Mouse (Mus musculus): ENCODE results near the gene Endou. TPM values are rescaled to one million over a fixed set of nuclear protein-coding genes. Genes with fewer than 3 reads are reported as not detected.

The Endou gene
- total RNA-seq, 2 experiments from 2014 or later, result 0.49 to 0.60 TPM

DNA sequence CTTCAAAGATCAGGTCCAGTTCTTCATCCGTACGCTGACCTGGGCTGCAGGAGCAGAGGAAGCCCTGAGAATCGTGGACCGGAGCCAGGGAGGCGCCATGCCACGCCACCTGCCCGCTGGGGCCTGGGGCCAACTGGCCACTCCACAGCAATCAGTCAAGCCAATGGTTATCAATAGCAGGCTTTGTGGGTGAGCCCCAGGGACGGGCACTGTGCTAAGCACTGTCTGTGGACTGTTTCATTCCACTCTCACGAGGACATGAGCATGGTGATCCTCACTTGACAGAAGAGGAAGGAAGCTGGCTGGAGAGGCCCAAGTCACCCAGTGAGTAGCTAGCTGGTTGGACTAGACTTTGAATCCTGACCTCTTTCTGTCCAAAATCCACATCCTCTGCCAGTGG is 28.9 kb upstream of the Endou start:
- intact Hi-C loops (cut with DNase I; ENCODE audit: low total_unique reads), result no loop called here
- DNase-seq, result no peak

DNA sequence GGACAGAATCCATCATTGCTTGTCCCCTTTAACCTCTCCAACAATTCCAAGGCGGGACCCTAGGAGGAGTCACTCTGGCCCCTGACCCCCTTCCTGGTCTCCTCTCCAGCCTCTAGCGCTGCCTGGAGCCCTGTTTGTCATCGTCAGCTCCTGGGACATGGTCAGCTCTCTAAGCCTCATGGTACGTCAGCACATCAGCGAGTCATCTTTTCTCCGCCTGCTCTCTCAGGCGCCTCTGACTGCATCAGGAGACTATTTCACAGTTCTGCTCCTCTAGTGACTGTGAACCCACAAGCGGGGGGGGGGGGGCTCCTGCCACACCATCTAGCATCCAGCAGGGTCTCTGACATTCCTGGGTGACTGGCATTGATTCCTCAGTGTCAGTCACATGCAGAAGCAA is 24.2 kb upstream of the Endou start:
- DNase-seq, result no peak
- intact Hi-C loops (cut with DNase I; ENCODE audit: low total_unique reads), result no loop called here

DNA sequence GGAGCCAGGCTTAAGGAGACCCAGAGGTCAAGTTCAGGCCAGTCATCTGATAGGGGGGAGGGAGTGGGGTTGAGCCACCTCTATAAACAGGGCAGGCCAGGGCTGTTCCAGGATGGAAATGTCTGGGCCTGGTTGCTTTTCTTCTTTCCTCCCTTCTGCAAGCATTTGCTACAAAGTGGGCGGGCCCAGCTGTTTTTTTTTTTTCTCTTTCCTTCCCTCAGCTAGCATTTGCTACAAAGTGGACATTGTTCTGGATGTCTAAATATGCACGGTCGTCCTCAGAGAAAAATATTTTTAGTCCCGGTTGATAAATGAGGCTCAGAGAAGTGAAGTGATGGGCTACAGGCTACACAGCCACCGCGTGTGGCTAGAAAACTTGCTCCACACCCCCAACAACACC is 23.3 kb upstream of the Endou start:
- intact Hi-C loops (cut with DNase I; ENCODE audit: low total_unique reads), result no loop called here
- DNase-seq, result no peak

DNA sequence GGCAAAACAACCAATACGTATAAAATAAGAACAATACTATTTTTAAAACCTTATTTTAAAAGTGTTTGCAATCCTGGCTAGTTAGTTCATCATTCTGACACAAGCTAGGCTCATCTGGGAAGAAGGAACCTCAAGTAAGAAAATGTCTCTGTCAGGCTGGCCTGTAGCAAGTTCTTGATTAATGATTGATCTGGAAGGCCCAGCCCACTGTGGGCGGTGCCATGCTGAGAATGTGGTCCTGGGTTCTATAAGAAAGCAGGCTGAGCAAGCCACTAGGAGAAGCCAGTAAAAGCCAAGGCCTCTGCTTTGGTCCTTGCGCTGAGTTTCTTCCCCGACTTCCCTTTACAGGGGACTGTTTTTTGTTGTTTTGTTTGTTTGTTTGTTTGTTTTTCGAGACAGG is 21.4 kb upstream of the Endou start:
- intact Hi-C loops (cut with DNase I; ENCODE audit: low total_unique reads), result no loop called here
- no peak for DNase-seq

DNA sequence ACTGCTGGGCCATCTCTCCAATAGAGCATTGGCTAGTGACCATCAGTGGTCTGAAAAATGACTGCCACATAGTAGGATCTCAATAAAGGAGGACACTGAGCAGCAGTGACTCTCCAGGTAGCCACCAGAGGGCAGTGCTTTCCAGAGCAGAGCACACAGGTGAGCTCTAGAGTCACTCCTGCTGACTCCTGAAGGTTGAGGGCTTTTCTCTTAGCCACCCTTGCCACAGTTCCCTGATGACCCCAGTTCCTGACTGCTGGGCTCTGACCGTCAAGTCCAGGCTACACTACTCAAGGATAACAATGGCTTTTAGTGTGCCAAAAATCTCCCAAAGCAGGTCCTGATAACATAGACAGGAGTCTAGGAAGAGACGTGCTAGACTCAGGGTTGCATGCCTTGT is 20.5 kb upstream of the Endou start:
- no peak for DNase-seq

DNA sequence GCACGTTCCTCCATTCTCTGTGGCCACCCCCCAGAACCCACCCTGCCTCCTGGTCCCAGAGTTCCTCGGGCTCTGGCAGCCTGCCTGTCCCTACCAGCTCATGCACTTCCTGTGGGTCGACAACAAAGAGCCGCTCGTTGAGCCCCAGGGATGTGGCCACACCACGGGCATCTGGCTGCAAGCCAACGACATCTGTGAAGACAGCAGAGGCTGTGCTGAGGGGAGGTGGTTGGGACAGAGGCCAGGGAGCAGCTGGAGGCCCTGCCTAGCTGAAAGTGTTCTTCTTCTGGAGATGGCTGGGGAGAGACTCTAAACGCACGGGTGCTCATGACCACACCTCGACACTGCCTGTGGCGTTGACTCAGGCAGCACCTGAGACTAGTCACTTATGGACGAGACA is 19.6 kb upstream of the Endou start:
- intact Hi-C loops (cut with DNase I; ENCODE audit: low total_unique reads), result no loop called here

More for the DNA sequence above, 20.5 kb upstream of the Endou start:
- intact Hi-C loops (cut with DNase I; ENCODE audit: low total_unique reads), result no loop called here

DNA sequence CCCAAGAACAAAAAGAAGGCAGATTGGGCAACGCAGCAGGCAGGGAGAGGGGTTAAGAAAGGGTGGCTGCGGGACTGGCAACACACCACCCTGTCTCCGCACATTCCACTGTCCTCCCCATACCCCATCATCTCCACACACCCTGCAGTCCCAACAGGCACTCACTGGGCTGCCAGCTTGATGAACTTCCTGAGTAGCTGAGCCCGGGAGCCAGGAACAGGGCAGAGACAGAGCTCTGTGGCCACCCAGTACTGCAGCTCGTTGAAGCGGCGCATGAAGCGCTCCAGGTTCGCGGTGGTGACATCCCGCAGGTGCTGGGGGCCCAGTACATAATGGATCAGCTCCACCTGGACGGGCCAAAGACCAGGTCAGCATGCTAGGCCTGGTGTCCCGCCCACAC is 18.7 kb upstream of the Endou start:
- intact Hi-C loops (cut with DNase I; ENCODE audit: low total_unique reads), result no loop called here
- no peak for DNase-seq

More for the DNA sequence above, 19.6 kb upstream of the Endou start:
- DNase-seq, result peak; percentile 67

DNA sequence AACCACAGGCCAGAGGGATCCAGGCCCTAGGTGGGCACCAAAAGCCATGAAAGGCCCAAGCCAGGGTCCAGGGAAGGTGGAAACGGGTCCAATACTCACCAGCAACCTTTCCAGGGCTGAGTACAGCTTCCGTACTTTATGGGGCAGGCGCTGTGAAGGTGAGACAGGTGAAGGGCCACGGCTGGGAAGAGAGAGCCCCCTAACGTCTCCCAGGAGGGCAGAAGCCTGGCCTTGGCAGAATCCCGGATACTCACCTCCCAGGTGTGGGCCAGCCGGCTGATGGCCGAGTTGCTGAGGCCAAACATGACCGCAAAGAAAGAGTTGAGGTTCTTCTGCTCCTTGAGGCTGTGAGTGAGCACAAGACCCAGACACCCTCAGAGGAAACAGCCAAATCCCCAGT is 18.3 kb upstream of the Endou start:
- DNase-seq, result no peak
- intact Hi-C loops (cut with DNase I; ENCODE audit: low total_unique reads), result no loop called here

DNA sequence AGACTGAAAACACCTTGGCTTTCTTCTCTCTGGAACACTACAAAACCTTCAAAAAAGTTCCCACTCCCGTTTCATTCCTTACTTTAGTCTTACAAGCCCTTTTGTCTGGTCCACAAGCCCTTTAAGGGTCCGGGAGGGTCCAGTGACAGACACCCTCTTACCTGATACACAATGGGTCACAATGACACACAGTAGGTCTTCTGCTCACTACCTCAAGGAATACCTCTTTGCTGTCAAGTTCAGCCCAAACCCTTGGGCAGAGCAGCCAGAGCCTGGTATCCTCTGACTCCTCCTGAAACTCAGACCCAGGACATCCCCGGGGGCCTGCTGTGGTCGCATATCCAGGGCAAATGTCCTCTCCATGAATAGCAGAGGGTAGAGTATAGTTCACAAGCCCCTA is 17.8 kb upstream of the Endou start:
- no peak for DNase-seq
- intact Hi-C loops (cut with DNase I; ENCODE audit: low total_unique reads), result no loop called here

DNA sequence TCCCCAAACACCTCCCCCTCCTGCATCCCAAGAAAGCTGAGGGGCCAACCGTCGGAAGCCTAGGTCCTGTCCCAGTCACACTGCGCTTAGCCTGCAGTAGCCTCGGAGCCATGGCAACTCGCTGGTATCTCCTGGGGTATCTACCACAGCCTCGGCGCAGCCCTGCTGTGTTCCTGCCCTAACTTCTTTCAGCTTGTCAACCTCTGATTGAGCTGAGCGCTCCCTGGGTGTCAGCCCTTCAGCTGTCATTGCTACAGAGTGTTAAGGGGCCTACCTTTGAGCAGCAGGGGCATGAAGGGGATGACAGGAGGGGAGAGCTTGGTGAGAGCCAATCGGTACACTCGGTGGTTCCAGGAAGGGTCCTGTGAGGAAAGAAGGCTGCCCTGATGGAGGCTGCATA is 17.2 kb upstream of the Endou start:
- intact Hi-C loops (cut with DNase I; ENCODE audit: low total_unique reads), result no loop called here
- DNase-seq, result no peak

DNA sequence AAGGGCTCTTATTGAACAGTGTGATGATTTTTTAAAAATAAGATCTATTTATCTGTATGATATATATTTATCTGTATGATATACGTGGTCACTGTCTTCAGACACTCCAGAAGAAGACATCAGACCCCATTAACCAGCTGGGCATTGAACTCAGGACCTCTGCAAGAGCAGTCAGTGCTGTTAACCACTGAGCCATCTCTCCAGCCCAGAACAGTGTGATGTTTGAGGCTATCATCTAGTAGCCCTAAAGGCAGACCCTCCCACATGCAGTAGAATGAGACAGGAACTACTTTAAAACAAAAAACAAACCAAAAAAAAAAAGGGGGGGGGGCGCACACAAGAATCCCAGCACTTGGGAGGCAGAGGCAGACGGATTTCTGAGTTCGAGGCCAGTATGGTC is 16.3 kb upstream of the Endou start:
- DNase-seq, result no peak
- intact Hi-C loops (cut with DNase I; ENCODE audit: low total_unique reads), result no loop called here

DNA sequence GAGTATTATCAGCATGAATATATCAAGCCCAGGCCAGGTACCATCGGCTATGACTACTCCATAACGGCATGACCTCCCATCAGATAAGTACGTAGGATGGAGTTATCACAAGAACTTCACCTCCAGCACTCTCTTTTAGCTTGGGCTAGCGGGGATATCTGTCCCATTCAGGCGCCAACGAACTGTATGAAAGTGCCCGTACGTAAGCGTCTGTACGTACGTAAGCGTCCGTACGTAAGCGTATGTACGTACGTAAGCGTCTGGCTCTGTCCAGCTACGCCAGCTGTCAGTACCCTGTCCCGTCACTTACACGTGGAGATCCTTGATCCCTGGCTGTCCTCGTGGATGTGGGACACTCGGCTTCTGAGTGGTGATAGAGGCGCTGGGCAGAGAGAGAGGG is 15.6 kb upstream of the Endou start:
- intact Hi-C loops (cut with DNase I; ENCODE audit: low total_unique reads), result no loop called here
- no peak for DNase-seq

DNA sequence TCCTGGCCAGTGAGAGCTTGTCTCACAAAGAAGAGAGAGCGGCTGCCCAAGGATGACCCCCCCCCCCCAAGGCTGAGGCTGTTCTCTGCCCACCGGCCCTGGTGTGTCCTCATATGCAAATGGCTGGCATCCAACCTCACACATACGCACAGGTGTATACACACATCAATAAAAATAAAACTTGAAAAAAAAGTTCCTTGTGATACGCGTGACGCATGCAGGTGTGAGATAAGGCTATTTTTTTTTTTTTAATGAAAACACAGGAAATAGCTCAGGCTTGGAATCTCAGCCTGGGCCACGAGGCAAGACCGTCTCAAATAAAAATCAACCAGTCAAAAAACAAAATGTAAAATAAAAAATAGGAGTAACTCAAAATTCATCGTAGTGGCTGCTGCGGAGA is 15.1 kb upstream of the Endou start:
- no peak for DNase-seq
- intact Hi-C loops (cut with DNase I; ENCODE audit: low total_unique reads), result no loop called here

DNA sequence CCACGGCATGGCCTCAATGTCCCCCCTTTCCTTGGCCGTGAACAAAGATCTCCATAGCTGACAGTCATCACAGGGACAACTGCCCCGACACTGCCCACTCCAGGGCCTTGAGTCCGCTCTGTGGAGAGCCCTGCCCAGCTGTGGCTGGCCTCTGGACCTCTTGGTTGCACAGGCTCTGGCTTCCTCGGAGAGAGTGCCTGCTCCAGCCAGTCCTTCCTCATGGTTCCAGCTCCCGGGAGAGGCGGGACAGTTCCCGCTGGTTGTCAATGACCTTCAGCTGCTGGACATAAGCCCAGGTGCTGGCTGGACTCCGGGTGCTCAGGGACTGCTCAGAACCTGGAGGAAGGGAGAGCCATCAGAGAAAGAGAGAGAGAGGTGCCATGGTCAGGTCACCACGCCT is 14.2 kb upstream of the Endou start:
- peak; percentile 71 for DNase-seq
- intact Hi-C loops (cut with DNase I; ENCODE audit: low total_unique reads), result no loop called here

DNA sequence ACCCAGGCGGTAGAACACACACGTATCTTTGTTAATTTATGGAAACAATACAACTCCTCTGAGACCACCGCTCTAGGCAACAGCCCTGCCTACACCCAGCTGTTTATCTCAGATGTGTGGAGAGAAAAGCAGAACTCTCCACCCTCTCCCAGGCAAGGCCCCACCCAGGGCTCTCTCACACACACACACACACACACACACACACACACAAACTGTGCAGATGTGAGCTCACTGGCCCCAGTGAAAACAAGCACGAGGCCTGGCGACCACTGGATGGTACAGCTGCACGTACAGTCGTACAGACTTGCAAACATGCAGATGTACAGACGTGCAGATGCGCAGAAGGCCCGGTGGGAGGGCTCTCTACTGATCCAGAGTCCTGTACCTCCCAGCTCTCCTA is 13.8 kb upstream of the Endou start:
- intact Hi-C loops (cut with DNase I; ENCODE audit: low total_unique reads), result no loop called here
- DNase-seq, result peak; percentile 45

DNA sequence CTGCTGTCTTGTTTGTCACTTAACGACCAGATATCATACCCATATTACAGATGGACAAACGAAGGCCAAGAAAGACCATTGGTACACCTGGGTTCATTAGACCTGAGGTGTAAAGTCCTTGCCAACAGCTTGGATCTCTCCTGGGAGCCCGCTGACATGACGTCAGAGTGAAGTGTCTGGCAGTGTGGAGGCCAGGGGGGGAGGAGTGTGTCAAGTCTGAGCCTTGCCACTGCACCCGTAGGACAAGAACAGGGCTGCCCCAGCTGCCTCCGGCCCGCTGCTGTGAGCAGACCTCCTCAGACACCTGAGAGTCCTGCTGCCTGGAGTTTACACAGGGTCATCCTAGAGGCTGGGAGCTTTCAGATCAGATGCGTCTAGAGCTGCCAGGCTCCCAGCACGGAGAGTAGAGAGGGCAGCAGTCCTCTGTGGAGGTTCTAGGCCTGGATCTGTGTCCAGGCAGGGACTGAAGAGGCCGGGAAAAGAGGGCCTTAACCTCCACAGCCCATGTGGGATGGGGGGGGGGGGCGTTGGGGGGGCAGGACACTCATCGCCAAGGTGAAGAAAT is 12.9 kb upstream of the Endou start:
- DNase-seq, result no peak
- intact Hi-C loops (cut with DNase I; ENCODE audit: low total_unique reads), result no loop called here

DNA sequence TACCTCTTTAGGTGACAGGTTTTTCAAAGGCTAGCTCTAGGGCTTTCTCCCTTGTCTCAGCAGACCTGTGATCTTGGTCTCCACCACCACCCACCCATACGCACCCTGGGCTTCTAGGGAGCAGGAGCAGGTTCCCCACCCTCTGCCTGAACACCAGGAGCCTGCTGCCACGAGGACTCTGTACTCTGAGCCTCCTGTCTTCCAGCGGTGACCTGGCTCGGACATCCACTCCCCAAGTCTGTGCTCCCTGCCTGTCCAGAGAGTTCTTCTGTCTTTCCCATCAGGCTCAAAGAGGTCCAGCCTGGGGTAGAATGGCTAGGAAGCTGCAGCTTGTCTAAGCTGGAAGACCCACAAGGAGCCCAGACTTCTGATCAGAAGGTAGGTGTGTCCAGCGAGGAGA is 12.1 kb upstream of the Endou start:
- intact Hi-C loops (cut with DNase I; ENCODE audit: low total_unique reads), result no loop called here
- no peak for DNase-seq

DNA sequence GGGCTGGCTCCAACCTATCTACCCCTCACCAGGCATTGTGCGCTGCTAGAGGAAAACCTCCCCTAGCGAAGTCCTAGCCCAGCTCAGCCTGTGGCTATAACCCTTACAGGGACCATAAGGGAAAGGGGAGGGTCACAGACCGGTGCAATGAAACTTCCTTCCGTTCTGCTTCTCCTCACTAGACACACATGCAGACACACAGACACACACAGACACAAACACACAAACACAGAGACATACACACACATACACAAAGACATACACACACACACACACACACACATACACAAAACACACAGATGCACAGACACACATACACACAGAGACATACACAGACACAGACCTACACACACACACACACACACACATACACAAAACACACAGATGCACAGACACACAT is 11.5 kb upstream of the Endou start:
- intact Hi-C loops (cut with DNase I; ENCODE audit: low total_unique reads), result no loop called here
- DNase-seq, result no peak

DNA sequence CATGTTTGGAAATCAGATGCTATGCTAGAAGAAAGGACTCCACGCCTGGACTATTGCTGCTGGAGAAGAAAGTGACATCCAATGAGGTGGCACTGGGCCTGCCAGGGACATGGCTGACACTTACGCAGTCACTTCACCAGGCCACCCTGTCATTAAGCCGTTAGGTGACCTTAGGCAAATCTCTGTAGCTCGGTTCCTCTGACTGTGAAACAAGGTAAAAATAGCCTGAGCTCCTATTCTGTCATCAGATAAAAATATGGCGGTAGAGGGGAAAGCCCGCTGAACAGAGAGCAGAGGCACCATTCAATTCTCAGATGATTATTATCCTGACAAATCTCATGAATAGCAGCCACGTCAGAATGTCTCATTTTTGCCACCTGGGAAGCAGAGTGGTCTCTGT is 10.9 kb upstream of the Endou start:
- DNase-seq, result no peak
- intact Hi-C loops (cut with DNase I; ENCODE audit: low total_unique reads), result no loop called here

DNA sequence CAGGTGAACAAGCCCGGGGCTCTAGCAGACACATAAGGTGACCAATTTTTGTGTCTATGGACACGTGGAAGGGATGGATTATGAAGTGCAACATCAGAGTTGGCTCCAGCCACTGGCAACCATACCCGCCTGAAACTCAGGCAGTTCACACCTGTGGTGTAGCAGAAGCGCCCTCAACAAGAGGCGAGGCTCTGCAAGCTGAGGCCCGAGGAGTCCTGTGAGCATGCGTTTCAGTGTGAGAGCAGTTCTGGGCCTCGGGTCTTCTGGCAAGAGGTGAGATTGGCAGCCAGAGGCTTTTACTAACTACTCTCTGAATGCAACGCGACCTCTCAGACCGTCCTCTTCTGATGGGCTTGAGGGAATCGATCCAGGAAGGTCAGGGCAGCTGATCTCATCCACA is 10.5 kb upstream of the Endou start:
- no peak for DNase-seq
- intact Hi-C loops (cut with DNase I; ENCODE audit: low total_unique reads), result no loop called here

DNA sequence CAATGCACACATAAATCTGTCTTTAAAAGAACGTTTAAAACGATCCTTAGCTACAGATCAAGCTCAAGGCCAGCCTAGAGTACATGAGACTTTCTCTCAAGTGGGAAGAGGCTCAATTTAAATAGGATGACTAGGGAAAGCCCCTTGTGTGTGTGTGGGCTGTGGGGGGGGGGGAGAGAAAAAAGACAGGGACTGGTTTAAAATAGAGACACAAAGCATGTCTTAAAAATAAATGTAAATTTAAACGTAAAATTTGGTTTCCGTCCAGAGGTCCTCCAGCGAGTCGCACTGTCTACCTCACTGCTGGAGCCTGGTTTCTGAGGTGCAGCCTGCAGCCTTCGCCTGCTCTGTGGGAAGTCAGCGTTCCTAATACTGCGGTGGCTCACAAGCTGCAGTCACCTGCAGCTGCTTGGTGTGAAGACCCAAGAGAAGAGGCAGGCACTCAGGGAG is 9.2 kb upstream of the Endou start:
- intact Hi-C loops (cut with DNase I; ENCODE audit: low total_unique reads), result no loop called here
- no peak for DNase-seq

DNA sequence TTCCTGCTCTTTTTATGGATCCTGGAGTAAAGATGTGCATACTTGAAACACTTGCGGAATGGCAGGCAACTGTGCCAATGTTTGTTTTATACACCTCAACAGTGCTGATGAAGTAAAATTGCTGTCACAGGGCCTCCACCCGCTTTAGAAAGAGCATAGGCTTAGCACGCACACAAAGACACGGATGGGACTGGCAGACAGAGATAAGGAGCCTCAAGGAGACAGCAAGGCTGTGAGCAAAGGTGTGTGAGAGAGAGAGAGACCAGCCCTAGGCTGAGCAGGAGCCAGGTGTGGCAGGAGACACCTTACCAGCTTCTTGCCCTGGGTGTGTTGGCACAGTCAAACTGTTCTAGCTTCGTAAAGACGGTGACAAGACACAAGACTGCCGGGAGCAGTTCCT is 7.8 kb upstream of the Endou start:
- no peak for DNase-seq
- intact Hi-C loops (cut with DNase I; ENCODE audit: low total_unique reads), result no loop called here
